Mouse (Mus musculus): ENCODE measurements around the gene Slc10a6. TPM values are rescaled to one million over a fixed set of nuclear protein-coding genes. Genes with fewer than 3 reads are reported as not detected.

Slc10a6 gene
- polyA plus RNA-seq, 1 experiment from 2014 or later = not detected

DNA sequence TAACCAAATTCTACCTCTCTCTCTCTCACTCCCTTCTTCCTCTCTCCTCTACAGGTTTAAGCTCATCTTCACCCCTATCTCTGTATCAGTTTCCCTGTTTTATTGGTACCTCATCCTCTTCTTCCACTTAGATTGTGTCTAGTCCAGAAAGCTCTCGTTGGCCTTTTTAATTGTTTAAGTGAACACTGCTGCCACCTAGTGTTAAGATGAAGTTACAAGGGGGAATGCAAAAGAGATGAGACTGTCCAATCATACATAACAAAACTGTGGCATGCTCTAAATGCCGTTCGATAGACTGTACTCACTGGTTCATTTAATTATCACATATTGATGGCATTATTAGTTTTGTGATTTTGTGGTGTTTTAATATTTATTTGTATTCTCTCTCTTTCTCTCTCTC, 30.4 kb upstream of the Slc10a6 start:
- H3K9me3 ChIP-seq (ENCODE audit: control insufficient read depth, low read length) = no peaks in the 10 kb centered on the region
- no peak for ATAC-seq (ENCODE audit: insufficient read depth, low FRiP score, low TSS enrichment)
- no peak overlapping the region for H3K27ac ChIP-seq (ENCODE audit: low read depth, low read length)
- 47% methylated on average over 3 of the region's 3 CpGs for WGBS
- H3K27me3 ChIP-seq (ENCODE audit: control insufficient read depth, insufficient read depth, low read length) = no peaks in the 10 kb centered on the region; the same call in 1 of the 2 replicates
- H3K4me2 ChIP-seq (ENCODE audit: low read depth) = no peak overlapping the region
- DNase-seq (ENCODE audit: low spot score) = no peak
- no peak overlapping the region for H3K4me3 ChIP-seq (ENCODE audit: low read depth, low read length)
- no peaks in the 10 kb centered on the region for H3K36me3 ChIP-seq (ENCODE audit: control insufficient read depth, insufficient read depth, low read length)
- no peak overlapping the region for H3K9ac ChIP-seq (ENCODE audit: low read length)
- no peaks in the 10 kb centered on the region for H3K4me1 ChIP-seq (ENCODE audit: control insufficient read depth, insufficient read depth, low read length)

DNA sequence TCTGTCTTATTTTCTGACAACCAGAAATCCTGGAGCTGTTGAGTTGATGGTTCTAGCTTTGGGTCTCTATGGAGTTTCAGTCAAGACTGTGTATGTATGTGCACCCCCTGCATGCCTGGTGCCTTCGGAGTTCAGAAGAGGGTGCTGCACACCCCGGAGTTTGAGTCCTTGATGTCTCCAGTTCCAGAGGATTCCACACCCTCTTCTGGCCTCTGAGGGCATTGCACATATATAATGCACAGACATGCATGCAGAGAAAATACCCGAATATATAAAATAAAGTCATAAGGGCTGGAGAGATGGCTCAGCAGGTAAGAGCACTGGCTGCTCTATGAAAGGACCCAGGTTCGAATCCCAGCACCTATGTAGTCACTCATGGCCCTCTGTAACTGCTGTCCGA, 29.7 kb upstream of the Slc10a6 start:
- Histone ChIP-seq H3K9me3 (ENCODE audit: control insufficient read depth, low read length) (no peaks in the 10 kb centered on the region), H3K4me3 (ENCODE audit: low read depth, low read length) (no peak overlapping the region), H3K36me3 (ENCODE audit: control insufficient read depth, insufficient read depth, low read length) (no peaks in the 10 kb centered on the region), H3K9ac (ENCODE audit: low read length) (no peak overlapping the region), H3K27ac (ENCODE audit: low read depth, low read length) (no peak overlapping the region), H3K4me2 (ENCODE audit: low read depth) (no peak overlapping the region), H3K27me3 (ENCODE audit: control insufficient read depth, insufficient read depth, low read length) (no peaks in the 10 kb centered on the region; the same call in 1 of the 2 replicates), H3K4me1 (ENCODE audit: control insufficient read depth, insufficient read depth, low read length) (no peaks in the 10 kb centered on the region)
- ATAC-seq (ENCODE audit: insufficient read depth, low FRiP score, low TSS enrichment) = no peak
- WGBS = 70% methylated on average over 5 of the region's 5 CpGs
- DNase-seq (ENCODE audit: low spot score) = no peak

DNA sequence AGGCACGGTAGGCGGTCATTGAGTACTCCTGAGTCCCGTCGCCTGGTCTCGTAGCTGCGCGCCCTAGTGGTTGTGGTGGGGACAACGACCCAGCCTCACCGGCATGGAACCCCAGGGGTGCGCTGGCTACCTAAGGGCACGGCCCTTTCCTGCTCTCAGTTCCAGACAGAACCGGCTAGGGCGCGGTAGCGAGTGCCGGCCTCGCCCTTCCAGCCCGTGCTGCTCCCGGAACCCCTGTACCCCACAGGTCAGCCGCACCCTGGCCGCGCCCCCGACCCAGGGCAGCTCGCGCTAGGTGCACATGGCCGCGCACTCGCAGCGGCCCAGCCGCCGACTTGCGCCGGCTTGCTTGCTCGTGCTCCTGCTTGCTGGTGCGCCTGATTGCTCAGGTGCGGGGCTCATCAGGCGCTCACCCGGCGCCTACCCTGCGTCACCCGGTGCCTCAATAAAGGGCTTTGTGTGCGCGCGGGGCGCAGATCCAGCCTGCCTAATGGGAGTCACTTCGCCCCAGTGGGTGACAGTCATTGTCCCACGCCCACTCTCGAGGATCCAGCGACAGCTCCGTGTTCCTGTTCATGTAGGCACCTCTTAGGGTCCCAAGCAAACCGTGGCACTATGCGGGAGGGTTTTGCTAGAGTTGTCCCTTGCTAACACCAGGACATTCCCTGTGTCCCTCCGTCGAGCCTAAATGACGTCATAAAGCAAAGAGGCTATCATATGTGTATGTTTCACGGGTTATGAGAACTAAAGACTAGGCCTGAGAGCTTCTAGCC, 26.3 kb upstream of the Slc10a6 start, which contains the start of gene 1700016H13Rik:
TSS of gene 1700016H13Rik (minus strand) at position 665 of the 773 bp plus-strand sequence.
- Histone ChIP-seq H3K4me3 (ENCODE audit: low read depth, low read length) (peak within 1 kb of the TSS; percentile 59), H3K36me3 (ENCODE audit: control insufficient read depth, insufficient read depth, low read length) (no peaks in the 10 kb centered on the region), H3K4me2 (ENCODE audit: low read depth) (peak within 1 kb of the TSS; percentile 96), H3K27me3 (ENCODE audit: control insufficient read depth, insufficient read depth, low read length) (no peaks in the 10 kb centered on the region; the same call in 1 of the 2 replicates), H3K4me1 (ENCODE audit: control insufficient read depth, insufficient read depth, low read length) (no peaks in the 10 kb centered on the region), H3K27ac (ENCODE audit: low read depth, low read length) (no peak within 1 kb of the TSS), H3K9ac (ENCODE audit: low read length) (peak within 1 kb of the TSS; percentile 76), H3K9me3 (ENCODE audit: control insufficient read depth, low read length) (no peaks in the 10 kb centered on the region)
- DNase-seq (ENCODE audit: low spot score) = peak; percentile 81
- peak; percentile 84 for ATAC-seq (ENCODE audit: insufficient read depth, low FRiP score, low TSS enrichment)
- under 1% methylated on average over 45 of the region's 56 CpGs for WGBS

DNA sequence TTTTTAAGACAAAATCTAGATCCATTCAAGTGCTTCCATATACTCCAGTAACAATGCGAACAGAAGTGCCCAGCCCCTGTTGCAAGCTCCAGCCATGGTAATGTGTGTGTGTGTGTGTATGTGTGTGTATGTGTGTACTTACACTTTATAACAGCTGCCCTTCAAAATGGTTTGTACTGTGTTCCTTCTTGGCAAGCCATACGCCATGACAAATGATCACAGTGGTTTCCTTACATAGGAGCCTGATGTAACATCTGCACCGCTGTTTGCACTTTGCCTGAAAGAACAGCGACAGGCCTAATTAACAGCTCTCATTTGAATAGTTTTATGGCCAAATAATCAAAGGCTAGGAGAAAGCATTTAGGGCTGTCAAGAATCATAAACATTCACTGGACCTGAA, 25.6 kb upstream of the Slc10a6 start:
- Histone ChIP-seq H3K27ac (ENCODE audit: low read depth, low read length) (no peak overlapping the region), H3K27me3 (ENCODE audit: control insufficient read depth, insufficient read depth, low read length) (no peaks in the 10 kb centered on the region), H3K4me1 (ENCODE audit: control insufficient read depth, insufficient read depth, low read length) (no peaks in the 10 kb centered on the region), H3K9ac (ENCODE audit: low read length) (no peak overlapping the region), H3K4me3 (ENCODE audit: low read depth, low read length) (no peak overlapping the region), H3K4me2 (ENCODE audit: low read depth) (peak overlapping the region; percentile 96), H3K36me3 (ENCODE audit: control insufficient read depth, insufficient read depth, low read length) (no peaks in the 10 kb centered on the region), H3K9me3 (ENCODE audit: control insufficient read depth, low read length) (no peaks in the 10 kb centered on the region)
- 58% methylated on average over 4 of the region's 4 CpGs for WGBS
- DNase-seq (ENCODE audit: low spot score) (no peak), ATAC-seq (ENCODE audit: insufficient read depth, low FRiP score, low TSS enrichment) (no peak)

DNA sequence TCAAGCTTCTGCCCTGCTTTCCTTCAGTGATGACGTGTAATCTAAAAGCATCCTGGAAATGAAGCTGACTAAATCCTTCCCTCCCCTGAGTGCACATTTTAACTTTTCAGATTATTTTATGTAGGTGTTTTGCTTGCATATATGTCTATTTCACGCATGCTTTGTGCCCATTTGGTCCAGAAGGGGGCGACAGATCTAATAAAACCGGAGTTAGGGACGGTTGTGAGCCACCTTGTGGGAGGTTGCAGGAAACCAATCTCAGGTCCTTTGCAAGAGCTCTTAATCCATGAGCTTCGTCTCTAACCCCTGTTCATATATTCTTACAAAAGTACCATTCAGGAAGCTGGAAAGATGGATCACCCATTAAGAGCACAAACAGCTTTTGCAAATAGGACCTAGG, 25.0 kb upstream of the Slc10a6 start:
- Histone ChIP-seq H3K27ac (ENCODE audit: low read depth, low read length) (no peak overlapping the region), H3K4me2 (ENCODE audit: low read depth) (no peak overlapping the region), H3K4me3 (ENCODE audit: low read depth, low read length) (no peak overlapping the region), H3K36me3 (ENCODE audit: control insufficient read depth, insufficient read depth, low read length) (no peaks in the 10 kb centered on the region), H3K9ac (ENCODE audit: low read length) (no peak overlapping the region), H3K27me3 (ENCODE audit: control insufficient read depth, insufficient read depth, low read length) (no peaks in the 10 kb centered on the region), H3K4me1 (ENCODE audit: control insufficient read depth, insufficient read depth, low read length) (no peaks in the 10 kb centered on the region), H3K9me3 (ENCODE audit: control insufficient read depth, low read length) (no peaks in the 10 kb centered on the region)
- ATAC-seq (ENCODE audit: insufficient read depth, low FRiP score, low TSS enrichment) (no peak), DNase-seq (ENCODE audit: low spot score) (peak; percentile 56)
- 28% methylated on average over 6 of the region's 6 CpGs for WGBS

DNA sequence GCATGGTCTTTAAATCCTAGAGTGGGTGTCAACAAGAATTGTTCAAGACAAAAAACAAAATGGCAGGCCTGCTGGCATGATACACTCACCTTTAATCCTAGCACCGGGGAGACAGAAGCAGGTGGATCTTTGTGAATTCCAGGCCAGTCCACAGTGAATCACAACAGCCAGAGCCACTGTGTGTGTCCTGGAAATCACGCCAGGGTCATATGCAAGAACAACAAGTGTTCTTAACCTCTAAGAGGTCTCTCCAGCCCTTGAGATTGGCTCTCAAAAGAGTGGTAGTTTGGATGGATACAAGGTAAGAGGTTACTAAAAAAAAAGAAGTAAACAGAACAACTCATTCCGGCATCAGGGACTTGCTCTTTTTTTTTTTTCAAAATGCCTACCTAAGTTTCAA, 18.1 kb upstream of the Slc10a6 start:
- H3K27me3 ChIP-seq (ENCODE audit: control insufficient read depth, insufficient read depth, low read length) = no peaks in the 10 kb centered on the region
- H3K9ac ChIP-seq (ENCODE audit: low read length) = no peak overlapping the region
- H3K4me3 ChIP-seq (ENCODE audit: low read depth, low read length) = no peak overlapping the region
- H3K9me3 ChIP-seq (ENCODE audit: control insufficient read depth, low read length) = no peaks in the 10 kb centered on the region
- no peak for ATAC-seq (ENCODE audit: insufficient read depth, low FRiP score, low TSS enrichment)
- no peak overlapping the region for H3K27ac ChIP-seq (ENCODE audit: low read depth, low read length)
- 85% methylated on average over 3 of the region's 3 CpGs for WGBS
- DNase-seq (ENCODE audit: low spot score) = no peak
- no peaks in the 10 kb centered on the region for H3K36me3 ChIP-seq (ENCODE audit: control insufficient read depth, insufficient read depth, low read length)
- H3K4me1 ChIP-seq (ENCODE audit: control insufficient read depth, insufficient read depth, low read length) = no peaks in the 10 kb centered on the region
- H3K4me2 ChIP-seq (ENCODE audit: low read depth) = no peak overlapping the region

DNA sequence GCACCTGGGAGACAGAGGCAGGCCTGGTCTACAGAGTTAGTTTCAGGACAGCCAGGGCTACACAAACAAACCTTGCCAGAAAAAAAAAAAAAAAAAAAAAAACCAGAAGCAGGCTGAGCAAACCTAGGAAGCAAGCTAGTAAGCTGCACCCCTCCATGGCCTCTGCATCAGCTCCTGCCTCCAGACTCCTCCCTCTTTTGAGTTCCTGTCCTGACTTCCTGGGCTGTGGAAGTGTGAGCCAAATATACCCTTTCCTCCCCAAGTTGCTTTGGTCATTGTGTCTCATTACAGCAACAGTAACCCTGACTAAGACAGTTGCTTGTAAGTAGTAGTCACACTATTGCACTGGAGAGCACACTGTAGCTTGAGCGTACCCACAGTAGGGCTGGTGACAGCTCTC, 15.0 kb upstream of the Slc10a6 start:
- H3K27ac ChIP-seq (ENCODE audit: low read depth, low read length) = no peak overlapping the region
- no peak for ATAC-seq (ENCODE audit: insufficient read depth, low FRiP score, low TSS enrichment)
- DNase-seq (ENCODE audit: low spot score) = no peak
- 100% methylated on average over 1 of the region's 1 CpGs for WGBS
- H3K4me3 ChIP-seq (ENCODE audit: low read depth, low read length) = no peak overlapping the region
- no peak overlapping the region for H3K9ac ChIP-seq (ENCODE audit: low read length)
- H3K27me3 ChIP-seq (ENCODE audit: control insufficient read depth, insufficient read depth, low read length) = no peaks in the 10 kb centered on the region
- no peaks in the 10 kb centered on the region for H3K36me3 ChIP-seq (ENCODE audit: control insufficient read depth, insufficient read depth, low read length)
- no peak overlapping the region for H3K4me2 ChIP-seq (ENCODE audit: low read depth)
- H3K9me3 ChIP-seq (ENCODE audit: control insufficient read depth, low read length) = no peaks in the 10 kb centered on the region
- H3K4me1 ChIP-seq (ENCODE audit: control insufficient read depth, insufficient read depth, low read length) = no peaks in the 10 kb centered on the region

DNA sequence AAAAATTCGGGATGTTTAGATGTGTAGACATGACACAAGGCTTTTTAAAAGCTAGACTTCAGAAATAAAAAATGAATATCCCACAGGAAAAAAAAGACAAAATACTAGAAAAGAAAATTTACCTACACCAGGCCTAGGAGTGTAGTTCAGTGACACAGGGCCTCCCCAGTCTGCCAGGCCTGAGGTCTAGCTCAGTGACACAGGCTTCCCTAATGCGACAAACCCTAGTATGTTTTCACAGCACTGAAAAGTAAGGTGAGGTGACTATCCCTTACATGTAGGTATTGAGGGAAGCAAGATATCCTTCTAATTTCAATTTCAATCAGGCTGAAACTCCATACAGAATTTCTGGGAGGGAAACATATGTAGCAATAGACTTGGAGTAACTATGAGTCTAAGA, 8.0 kb upstream of the Slc10a6 start:
- no peaks in the 10 kb centered on the region for H3K27me3 ChIP-seq (ENCODE audit: control insufficient read depth, insufficient read depth, low read length)
- no peaks in the 10 kb centered on the region for H3K36me3 ChIP-seq (ENCODE audit: control insufficient read depth, insufficient read depth, low read length)
- H3K4me1 ChIP-seq (ENCODE audit: control insufficient read depth, insufficient read depth, low read length) = no peaks in the 10 kb centered on the region
- no peak for DNase-seq (ENCODE audit: low spot score)
- H3K9ac ChIP-seq (ENCODE audit: low read length) = no peak overlapping the region
- no peak overlapping the region for H3K4me3 ChIP-seq (ENCODE audit: low read depth, low read length)
- WGBS = 92% methylated on average over 2 of the region's 2 CpGs
- ATAC-seq (ENCODE audit: insufficient read depth, low FRiP score, low TSS enrichment) = no peak
- H3K4me2 ChIP-seq (ENCODE audit: low read depth) = no peak overlapping the region
- no peaks in the 10 kb centered on the region for H3K9me3 ChIP-seq (ENCODE audit: control insufficient read depth, low read length)
- H3K27ac ChIP-seq (ENCODE audit: low read depth, low read length) = no peak overlapping the region

DNA sequence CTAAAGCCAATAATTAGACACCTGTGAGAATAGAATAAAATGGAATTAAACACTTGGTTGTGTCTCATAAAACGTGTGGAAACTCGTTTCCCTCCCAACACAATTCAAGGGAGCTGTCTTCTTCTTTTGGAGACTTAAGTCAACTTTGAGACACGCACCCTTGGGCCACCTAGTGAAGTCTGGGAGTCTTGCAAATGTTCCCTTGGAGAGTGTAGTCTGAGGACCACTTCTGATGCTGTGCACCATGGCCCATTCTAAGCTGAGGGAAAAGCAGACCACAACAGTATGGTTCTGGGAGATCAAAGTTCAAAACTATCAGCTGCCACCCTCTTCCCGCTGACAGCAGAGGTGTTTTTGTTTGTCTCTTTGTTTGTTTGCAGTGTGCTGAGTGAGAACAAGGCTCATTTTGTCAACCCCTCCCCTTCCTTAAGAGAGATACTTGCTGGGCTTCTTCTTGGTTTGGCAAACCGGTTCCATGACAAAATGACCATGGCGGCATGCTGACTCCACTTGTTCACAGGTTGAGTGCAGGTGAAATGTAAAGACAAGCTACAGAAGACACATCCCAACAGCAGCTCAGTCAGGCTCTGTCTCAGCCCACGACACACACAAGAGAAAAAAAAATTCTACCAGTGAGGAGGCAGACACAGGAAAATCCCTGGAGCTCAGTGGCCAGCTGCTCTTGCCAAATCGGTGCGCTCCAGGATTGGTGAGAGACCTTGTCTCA, 814 bp upstream of the Slc10a6 start:
- WGBS = 81% methylated on average over 9 of the region's 9 CpGs

More for the DNA sequence above, 814 bp upstream of the Slc10a6 start:
- H3K27me3 ChIP-seq (ENCODE audit: control insufficient read depth, insufficient read depth, low read length) = no peaks in the 10 kb centered on the region
- no peaks in the 10 kb centered on the region for H3K36me3 ChIP-seq (ENCODE audit: control insufficient read depth, insufficient read depth, low read length)
- no peak overlapping the region for H3K27ac ChIP-seq (ENCODE audit: low read depth, low read length)
- H3K4me1 ChIP-seq (ENCODE audit: control insufficient read depth, insufficient read depth, low read length) = no peaks in the 10 kb centered on the region
- no peak overlapping the region for H3K9ac ChIP-seq (ENCODE audit: low read length)
- ATAC-seq (ENCODE audit: insufficient read depth, low FRiP score, low TSS enrichment) = no peak
- no peak overlapping the region for H3K4me2 ChIP-seq (ENCODE audit: low read depth)
- no peak overlapping the region for H3K4me3 ChIP-seq (ENCODE audit: low read depth, low read length)
- DNase-seq (ENCODE audit: low spot score) = no peak
- no peaks in the 10 kb centered on the region for H3K9me3 ChIP-seq (ENCODE audit: control insufficient read depth, low read length)

All from neural tube, embryonic 11.5 days (tissue).